Mouse (Mus musculus) A20 (cell line): ENCODE measurements at regions not wholly inside any gene's neighbourhood (a gene's known extent, or its start where the extent isn't known, plus 50 kb on each side); places are given as distances from the start of the nearest gene placed in this dataset.
A peak's percentile ranks its signal among the peaks of the same experiment; 100 is the strongest.

ENCODE experiments used
- DNase-seq: peaks from one replicate; pipeline ENCODE4 v3.0.0-alpha.2; 2011; ENCODE audit warnings: low read depth, low spot score

GRCm38 (mm10) chr8:18536059-18536458 is 442.0 kb downstream of the Defb40 start:
- DNase-seq, result no peak

GRCm38 (mm10) chr8:18528120-18528519 is 449.9 kb downstream of the Defb40 start:
- DNase-seq, result no peak

- no peak for DNase-seq
Measured at GRCm38 (mm10) chr8:18512409-18512808, 465.6 kb downstream of the Defb40 start.

- DNase-seq, result no peak
Measured at GRCm38 (mm10) chr8:18506158-18507022, 471.7 kb downstream of the Defb40 start.

- no peak for DNase-seq
Measured at GRCm38 (mm10) chr8:18490620-18491019, 487.4 kb downstream of the Defb40 start.

- DNase-seq, result no peak
Measured at GRCm38 (mm10) chr8:18480081-18480480, 498.0 kb downstream of the Defb40 start.

- DNase-seq, result no peak
Measured at GRCm38 (mm10) chr8:18478166-18478565, 499.9 kb downstream of the Defb40 start.

- no peak for DNase-seq
Measured at GRCm38 (mm10) chr8:18467511-18467910, 510.5 kb downstream of the Defb40 start.

- DNase-seq, result no peak
Measured at GRCm38 (mm10) chr8:18460609-18461008, 517.4 kb downstream of the Defb40 start.

- no peak for DNase-seq
Measured at GRCm38 (mm10) chr8:18457470-18457869, 520.6 kb downstream of the Defb40 start.

GRCm38 (mm10) chr8:18449015-18449414 is 529.0 kb downstream of the Defb40 start:
- no peak for DNase-seq

GRCm38 (mm10) chr8:18442212-18442611 is 535.8 kb downstream of the Defb40 start:
- no peak for DNase-seq

GRCm38 (mm10) chr8:18422846-18423245 is 555.2 kb downstream of the Defb40 start:
- DNase-seq, result no peak

GRCm38 (mm10) chr8:18412470-18412869 is 565.6 kb downstream of the Defb40 start:
- DNase-seq, result no peak

- no peak for DNase-seq
Measured at GRCm38 (mm10) chr8:18406446-18406845, 571.6 kb downstream of the Defb40 start.

GRCm38 (mm10) chr8:18388353-18388752 is 589.7 kb downstream of the Defb40 start:
- DNase-seq, result peak; percentile 9

GRCm38 (mm10) chr8:18381615-18382178 is 596.4 kb downstream of the Defb40 start:
- no peak for DNase-seq

GRCm38 (mm10) chr8:18348716-18349115 is 629.3 kb downstream of the Defb40 start:
- DNase-seq, result no peak

GRCm38 (mm10) chr8:18346248-18346647 is 631.8 kb downstream of the Defb40 start:
- DNase-seq, result no peak

GRCm38 (mm10) chr8:18345322-18345721 is 632.7 kb downstream of the Defb40 start:
- peak; percentile 3 for DNase-seq

GRCm38 (mm10) chr8:18344838-18345237 is 633.2 kb downstream of the Defb40 start:
- no peak for DNase-seq

- no peak for DNase-seq
Measured at GRCm38 (mm10) chr8:18335576-18335975, 642.5 kb downstream of the Defb40 start.

GRCm38 (mm10) chr8:18328521-18328920 is 649.5 kb downstream of the Defb40 start:
- no peak for DNase-seq
